22 mouse cellular contexts compared by ENCODE assay signal in genomic region chr10:89243808-89244207, GRCm38 (mm10).
DNase-seq lines count a peak whose midpoint lies in the region; TF ChIP-seq lines count a peak whose summit lies in the region.
"Had no signal": no experiment of that assay in that cellular context is flagged by ENCODE, and none has a peak within 500 bp of the region (broad histone marks: within the 10 kb centered on the region; RNA-seq: fewer than 3 reads in every experiment).

No protein-coding gene starts in this region.

- H3K27ac ChIP-seq in left cerebral cortex, adult 2 months = 0 out of 2 replicates have a peak overlapping the region, but pooled peaks have one; percentile 6
- H3K27ac ChIP-seq: forebrain, embryonic 10.5 days; forebrain, embryonic 13.5 days; gastrocnemius, adult 2 months; hindbrain, embryonic 10.5 days; hindbrain, embryonic 13.5 days had no signal

- TF ChIP-seq CTCF in left cerebral cortex, adult 2 months (IDR thresholded peaks at IDR 0.05) = no peak

- intact Hi-C loops in left cerebral cortex, adult 2 months (cut with DNase I) = loop anchor here (1.0 kb wide), 1 partner anchor 22 kb away; no protein-coding TSS in a partner anchor
- intact Hi-C loops in left cerebral cortex, postnatal 10 days (cut with DNase I) = no loop called here
- intact Hi-C loops in heart, postnatal 10 days (cut with DNase I) = no loop called here

- H3K4me3 ChIP-seq in left cerebral cortex, adult 2 months = no peak overlapping the region
- H3K4me3 ChIP-seq: forebrain, embryonic 10.5 days; forebrain, embryonic 13.5 days; gastrocnemius, adult 2 months; hindbrain, embryonic 10.5 days; hindbrain, embryonic 13.5 days had no signal

- peak; percentile 49 to 57 for DNase-seq in frontal cortex, adult 2 months (ENCODE audit: extremely low spot score in 1 of 2, low spot score in 1 of 2)
- no peak for DNase-seq in frontal cortex, postnatal 14 days (ENCODE audit: low spot score in 2 of 2)
- no peak for DNase-seq in left cerebral cortex, adult 2 months (ENCODE audit: extremely low spot score in 1 of 2, low spot score in 2 of 2)
- DNase-seq in left cerebral cortex, postnatal 10 days (ENCODE audit: extremely low spot score in 1 of 2, low spot score in 2 of 2) = no peak
- peak; percentile 7 to 26 for DNase-seq in right cerebral cortex, postnatal 36 days (ENCODE audit: low spot score in 2 of 2)
- DNase-seq in right cerebral cortex, postnatal 25 days = no peak
- no peak for DNase-seq in heart, postnatal 10 days
- DNase-seq: adrenal gland, adult 2 months; adrenal gland, postnatal 14 days; B cell, adult 2 months; cerebellum, adult 11-12 months; cerebellum, adult 8-10 months; cerebellum, postnatal 10 days; cerebellum, postnatal 36 days; gastrocnemius, adult 2 months; gastrocnemius, postnatal 14 days; heart, adult 11 months; heart, postnatal 36 days had no signal

Comparison
In these comparisons a context has a peak if more than half of its experiments do, and no peak if none do; other contexts are left out.
1. DNase-seq: peak in frontal cortex, adult 2 months (2 of 2) and right cerebral cortex, postnatal 36 days (2 of 2); none in frontal cortex, postnatal 14 days (0 of 2), left cerebral cortex, adult 2 months (0 of 2), left cerebral cortex, postnatal 10 days (0 of 2), right cerebral cortex, postnatal 25 days (single experiment) and heart, postnatal 10 days (0 of 2).